Mouse (Mus musculus) common myeloid progenitor, adult 5-6 weeks (primary cell): ENCODE measurements around the gene Clpx. TPM values are rescaled to one million over a fixed set of nuclear protein-coding genes. Genes with fewer than 3 reads are reported as not detected.
A peak's percentile ranks its signal among the peaks of the same experiment; 100 is the strongest.
"Not testable (repeated sequence)": the region's sequence is repeated elsewhere in the genome, so short reads cannot be mapped to it uniquely, and the experiment has no call there.

Source experiments
- ATAC-seq: replicated peaks from 2 replicates; pipeline ENCODE4 v1.8.0; 2016; ENCODE audit warnings: low read depth, mild to moderate bottlenecking, moderate TSS enrichment, inconsistent platforms; ENCODE audit not compliant: poor library complexity, severe bottlenecking
- total RNA-seq: library from RNA; stranded (forward); fragments of 200-1000, 187-1606 nt; gene quantifications from 2 replicates; pipeline ENCODE4 v1.2.3, GENCODE M21; 2017

Gene Clpx
- total RNA-seq, 1 experiment from 2014 or later: 53.4 TPM

- ATAC-seq: no peak
Observed at GRCm38 (mm10) chr9:65340414-65340813, 46.4 kb downstream of the Clpx start.

- ATAC-seq: not testable (repeated sequence)
Observed at GRCm38 (mm10) chr9:65345439-65345838, 51.4 kb downstream of the Clpx start.

GRCm38 (mm10) chr9:65345854-65346475, 51.9 kb downstream of the Clpx start, which contains the start of gene Pdcd7:
Gene Pdcd7 (plus strand): TSS chr9:65346104.
- ATAC-seq: peak; percentile 98

- peak; percentile 43; the same call in 1 of the 2 replicates for ATAC-seq
Observed at GRCm38 (mm10) chr9:65346476-65347111, 52.5 kb downstream of the Clpx start.

- ATAC-seq: no peak
Observed at GRCm38 (mm10) chr9:65347112-65347850, 53.2 kb downstream of the Clpx start.

GRCm38 (mm10) chr9:65353251-65353650, 59.2 kb downstream of the Clpx start:
- ATAC-seq: no peak

GRCm38 (mm10) chr9:65356561-65356960, 62.5 kb downstream of the Clpx start:
- no peak for ATAC-seq

- ATAC-seq: no peak
Observed at GRCm38 (mm10) chr9:65356971-65357370, 62.9 kb downstream of the Clpx start.

GRCm38 (mm10) chr9:65358956-65359480, 65.0 kb downstream of the Clpx start:
- ATAC-seq: no peak

- no peak for ATAC-seq
Observed at GRCm38 (mm10) chr9:65360641-65361448, 66.8 kb downstream of the Clpx start, which contains the start of gene Ubap1l. Gene Ubap1l (plus strand): TSS chr9:65361041.

- ATAC-seq: no peak
Observed at GRCm38 (mm10) chr9:65363684-65364083, 69.6 kb downstream of the Clpx start.

GRCm38 (mm10) chr9:65365721-65366120, 71.7 kb downstream of the Clpx start:
- no peak for ATAC-seq

- ATAC-seq: no peak
Observed at GRCm38 (mm10) chr9:65371756-65372155, 77.7 kb downstream of the Clpx start.

GRCm38 (mm10) chr9:65372449-65372848, 78.4 kb downstream of the Clpx start:
- ATAC-seq: no peak

GRCm38 (mm10) chr9:65374468-65375162, 80.6 kb downstream of the Clpx start:
- no peak for ATAC-seq

GRCm38 (mm10) chr9:65375163-65375934, 81.3 kb downstream of the Clpx start:
- ATAC-seq: no peak
